Mouse (Mus musculus) kidney, embryonic 15.5 days (tissue): ENCODE data around the gene Ezh1. TPM values are rescaled to one million over a fixed set of nuclear protein-coding genes. Genes with fewer than 3 reads are reported as not detected.
"Not testable (repeated sequence)": the region's sequence is repeated elsewhere in the genome, so short reads cannot be mapped to it uniquely, and the experiment has no call there.

Source experiments
- ATAC-seq: fragments of 200-750 bp; cut with Nextera tagmentation; replicated peaks from 2 replicates; pipeline ENCODE4 v1.8.0; 2017; ENCODE audit warnings: moderate TSS enrichment; ENCODE audit not compliant: low FRiP score
- H3K27ac ChIP-seq: fragments of 300-500 bp; sonication (generic); 2 replicates; pipeline ENCODE4 v1.5.1; 2015; ENCODE audit warnings: mild to moderate bottlenecking, inconsistent platforms
- H3K27me3 ChIP-seq: fragments of 300-500 bp; sonication (generic); 2 replicates; pipeline ENCODE4 v1.6.1; 2015; ENCODE audit warnings: inconsistent platforms
- H3K36me3 ChIP-seq: fragments of 300-500 bp; sonication (generic); 2 replicates; pipeline ENCODE4 v1.6.1; 2015; ENCODE audit warnings: inconsistent platforms
- H3K4me1 ChIP-seq: fragments of 300-500 bp; sonication (generic); 2 replicates; pipeline ENCODE4 v1.6.1; 2015; ENCODE audit warnings: inconsistent platforms
- H3K4me2 ChIP-seq: fragments of 300-500 bp; sonication (generic); 2 replicates; pipeline ENCODE4 v1.6.1; 2015; ENCODE audit warnings: moderate library complexity, mild to moderate bottlenecking, inconsistent platforms
- H3K4me3 ChIP-seq: fragments of 300-500 bp; sonication (generic); replicated peaks from 2 replicates; pipeline ENCODE4 v1.5.1; 2015; ENCODE audit warnings: mild to moderate bottlenecking, inconsistent platforms
- H3K9ac ChIP-seq: fragments of 300-500 bp; sonication (generic); 2 replicates; pipeline ENCODE4 v1.6.1; 2015; ENCODE audit warnings: mild to moderate bottlenecking, inconsistent platforms
- H3K9me3 ChIP-seq: fragments of 300-500 bp; sonication (generic); replicated peaks from 2 replicates; pipeline ENCODE4 v1.6.1; 2016; ENCODE audit warnings: inconsistent platforms
- WGBS: fragments of 180-500 bp; shearing (Covaris S2); methylation state at CpG from one replicate; pipeline ENCODE4 v1.1.7; 2015; ENCODE audit warnings: mixed read lengths; 5-methylcytosine and 5-hydroxymethylcytosine counted together
- polyA plus RNA-seq: library from polyadenylated mRNA; unstranded; fragments of >200 nt; fragmentation: Nextera tagmentation; extraction: Ambion mirVana; gene quantifications from 2 replicates; pipeline ENCODE4 v1.2.1, GENCODE M21; 2015

Gene Ezh1
- polyA plus RNA-seq, 1 experiment from 2014 or later: 27.0 TPM

GRCm38 (mm10) chr11:101161551-101161950 lies 64.7 kb downstream of the Ezh1 start:
- WGBS: 88% methylated on average over 15 of the region's 15 CpGs

GRCm38 (mm10) chr11:101160981-101161505 lies 65.2 kb downstream of the Ezh1 start:
- H3K9me3 ChIP-seq, ATAC-seq, H3K27ac ChIP-seq, H3K4me3 ChIP-seq, H3K9ac ChIP-seq, H3K4me2 ChIP-seq: not testable (repeated sequence)
- peaks cover 46% of the 10 kb centered on the region for H3K36me3 ChIP-seq
- peaks cover 21% of the 10 kb centered on the region for H3K27me3 ChIP-seq
- H3K4me1 ChIP-seq: peaks cover 42% of the 10 kb centered on the region
- WGBS: 81% methylated on average over 7 of the region's 8 CpGs

More at GRCm38 (mm10) chr11:101161551-101161950, 64.7 kb downstream of the Ezh1 start:
- peaks cover 26% of the 10 kb centered on the region for H3K27me3 ChIP-seq
- H3K4me1 ChIP-seq: peaks cover 42% of the 10 kb centered on the region
- H3K9ac ChIP-seq: no peak overlapping the region
- H3K36me3 ChIP-seq: peaks cover 52% of the 10 kb centered on the region
- H3K4me3 ChIP-seq: no peak overlapping the region
- no peaks in the 10 kb centered on the region for H3K9me3 ChIP-seq
- no peak overlapping the region for H3K4me2 ChIP-seq
- no peak overlapping the region for H3K27ac ChIP-seq
- no peak for ATAC-seq

GRCm38 (mm10) chr11:101160151-101160550 lies 66.1 kb downstream of the Ezh1 start:
- not testable (repeated sequence) for H3K4me2 ChIP-seq, ATAC-seq, H3K9ac ChIP-seq, H3K9me3 ChIP-seq, H3K4me3 ChIP-seq, H3K27ac ChIP-seq
- peaks cover 41% of the 10 kb centered on the region for H3K36me3 ChIP-seq
- WGBS: 77% methylated on average over 8 of the region's 10 CpGs
- peaks cover 15% of the 10 kb centered on the region for H3K27me3 ChIP-seq
- H3K4me1 ChIP-seq: peaks cover 45% of the 10 kb centered on the region

- 0 out of 2 replicates have a peak, but pooled peaks cover 4% of the 10 kb centered on the region for H3K27me3 ChIP-seq
- ATAC-seq: peak; percentile 81
- H3K4me1 ChIP-seq: peaks cover 15% of the 10 kb centered on the region
- H3K9ac ChIP-seq: peak within 1 kb of the TSS; percentile 47
- no peaks in the 10 kb centered on the region for H3K9me3 ChIP-seq
- H3K27ac ChIP-seq: peak within 1 kb of the TSS; percentile 63
- H3K36me3 ChIP-seq: no peaks in the 10 kb centered on the region
- H3K4me2 ChIP-seq: peak within 1 kb of the TSS; percentile 80
- WGBS: 2% methylated on average over 36 of the region's 36 CpGs
- H3K4me3 ChIP-seq: peak within 1 kb of the TSS; percentile 44
Measured at GRCm38 (mm10) chr11:101155728-101156371, 70.4 kb downstream of the Ezh1 start, which contains the start of gene Tubg2. Gene Tubg2, plus strand, starts transcription at chr11:101155907.

- 0 out of 2 replicates have a peak, but pooled peaks cover 4% of the 10 kb centered on the region for H3K27me3 ChIP-seq
- H3K27ac ChIP-seq: no peak overlapping the region
- no peaks in the 10 kb centered on the region for H3K9me3 ChIP-seq
- no peak for ATAC-seq
- peak overlapping the region; percentile 44; the same call in 1 of the 2 replicates for H3K4me3 ChIP-seq
- peaks cover 15% of the 10 kb centered on the region for H3K4me1 ChIP-seq
- H3K36me3 ChIP-seq: no peaks in the 10 kb centered on the region
- no peak overlapping the region for H3K9ac ChIP-seq
- peak overlapping the region; percentile 80; the same call in 1 of the 2 replicates for H3K4me2 ChIP-seq
- 67% methylated on average over 6 of the region's 6 CpGs for WGBS
Measured at GRCm38 (mm10) chr11:101155151-101155550, 71.1 kb downstream of the Ezh1 start.

GRCm38 (mm10) chr11:101154648-101155047 lies 71.6 kb downstream of the Ezh1 start:
- Histone ChIP-seq H3K9ac (no peak overlapping the region), H3K4me3 (no peak overlapping the region), H3K4me2 (no peak overlapping the region), H3K27me3 (0 out of 2 replicates have a peak, but pooled peaks cover 4% of the 10 kb centered on the region), H3K36me3 (no peaks in the 10 kb centered on the region), H3K4me1 (peaks cover 17% of the 10 kb centered on the region), H3K9me3 (no peaks in the 10 kb centered on the region), H3K27ac (no peak overlapping the region)
- no peak for ATAC-seq

- no peak for ATAC-seq
Measured at GRCm38 (mm10) chr11:101152825-101153224, 73.4 kb downstream of the Ezh1 start.

GRCm38 (mm10) chr11:101151063-101151462 lies 75.2 kb downstream of the Ezh1 start:
- 54% methylated on average over 2 of the region's 2 CpGs for WGBS
- H3K27ac ChIP-seq: no peak overlapping the region
- H3K27me3 ChIP-seq: no peaks in the 10 kb centered on the region
- no peak for ATAC-seq
- H3K9ac ChIP-seq: no peak overlapping the region
- H3K36me3 ChIP-seq: no peaks in the 10 kb centered on the region
- peaks cover 30% of the 10 kb centered on the region for H3K4me1 ChIP-seq
- no peak overlapping the region for H3K4me3 ChIP-seq
- no peaks in the 10 kb centered on the region for H3K9me3 ChIP-seq
- H3K4me2 ChIP-seq: no peak overlapping the region

More at GRCm38 (mm10) chr11:101152825-101153224, 73.4 kb downstream of the Ezh1 start:
- Histone ChIP-seq H3K9ac (no peak overlapping the region), H3K27me3 (0 out of 2 replicates have a peak, but pooled peaks cover 4% of the 10 kb centered on the region), H3K4me1 (peaks cover 35% of the 10 kb centered on the region), H3K4me3 (no peak overlapping the region), H3K27ac (no peak overlapping the region), H3K9me3 (no peaks in the 10 kb centered on the region), H3K36me3 (no peaks in the 10 kb centered on the region), H3K4me2 (no peak overlapping the region)
- 68% methylated on average over 1 of the region's 1 CpGs for WGBS

- Histone ChIP-seq H3K4me1 (peaks cover 20% of the 10 kb centered on the region), H3K9ac (no peak overlapping the region), H3K4me3 (no peak overlapping the region), H3K9me3 (no peaks in the 10 kb centered on the region), H3K4me2 (0 out of 2 replicates have a peak overlapping the region, but pooled peaks have one; percentile 2), H3K27ac (peak overlapping the region; percentile 87), H3K27me3 (no peaks in the 10 kb centered on the region), H3K36me3 (no peaks in the 10 kb centered on the region)
- ATAC-seq: peak; percentile 83; the same call in 1 of the 2 replicates
- WGBS: 25% methylated on average over 9 of the region's 9 CpGs
Measured at GRCm38 (mm10) chr11:101149178-101150105, 76.8 kb downstream of the Ezh1 start.

- H3K4me2 ChIP-seq: 0 out of 2 replicates have a peak overlapping the region, but pooled peaks have one; percentile 2
Measured at GRCm38 (mm10) chr11:101148751-101149150, 77.5 kb downstream of the Ezh1 start.

GRCm38 (mm10) chr11:101146377-101146776 lies 79.9 kb downstream of the Ezh1 start:
- no peak for ATAC-seq

More at GRCm38 (mm10) chr11:101148751-101149150, 77.5 kb downstream of the Ezh1 start:
- Histone ChIP-seq H3K27ac (peak overlapping the region; percentile 87), H3K4me1 (peaks cover 24% of the 10 kb centered on the region), H3K36me3 (no peaks in the 10 kb centered on the region), H3K9me3 (no peaks in the 10 kb centered on the region), H3K9ac (no peak overlapping the region), H3K4me3 (no peak overlapping the region), H3K27me3 (no peaks in the 10 kb centered on the region)
- 49% methylated on average over 10 of the region's 10 CpGs for WGBS
- ATAC-seq: 0 out of 2 replicates have a peak, but pooled peaks have one; percentile 36

More at GRCm38 (mm10) chr11:101146377-101146776, 79.9 kb downstream of the Ezh1 start:
- no peaks in the 10 kb centered on the region for H3K9me3 ChIP-seq
- no peak overlapping the region for H3K27ac ChIP-seq
- H3K4me2 ChIP-seq: no peak overlapping the region
- no peak overlapping the region for H3K9ac ChIP-seq
- no peaks in the 10 kb centered on the region for H3K36me3 ChIP-seq
- H3K27me3 ChIP-seq: no peaks in the 10 kb centered on the region
- WGBS: 28% methylated on average over 10 of the region's 10 CpGs
- no peak overlapping the region for H3K4me3 ChIP-seq
- peaks cover 28% of the 10 kb centered on the region for H3K4me1 ChIP-seq
